Mouse (Mus musculus): Measurements from ENCODE around the gene Sap25.

Gene Sap25

DNA sequence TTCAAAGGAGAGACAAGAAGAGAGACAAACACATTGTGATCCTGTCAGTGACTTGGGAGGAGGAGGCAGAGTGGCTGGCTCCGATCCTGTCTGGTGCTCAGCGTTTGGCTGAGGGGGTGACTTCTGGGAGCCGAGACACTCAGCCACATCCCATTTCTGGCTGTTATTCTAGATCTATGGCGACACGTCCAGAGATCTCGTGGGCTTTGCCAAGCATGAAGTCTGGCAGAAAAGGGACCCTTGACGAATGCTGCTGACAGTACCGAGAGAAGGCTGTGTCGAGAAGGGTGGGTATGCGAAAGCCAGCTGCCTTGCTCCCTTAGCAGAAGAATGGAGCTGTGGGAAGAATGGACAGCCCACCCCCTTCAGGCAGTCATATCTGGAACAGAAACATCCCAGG is 27.8 kb downstream of the Sap25 start:
- DNase-seq, result no peak

- peak; percentile 57 for DNase-seq
Measured at GRCm38 (mm10) chr5:137670240-137670639, 29.1 kb downstream of the Sap25 start.

- no peak for DNase-seq
Measured at GRCm38 (mm10) chr5:137671443-137672240, 30.5 kb downstream of the Sap25 start.

GRCm38 (mm10) chr5:137672361-137672760 is 31.2 kb downstream of the Sap25 start:
- DNase-seq, result no peak

GRCm38 (mm10) chr5:137673015-137673414 is 31.9 kb downstream of the Sap25 start:
- DNase-seq, result no peak

DNA sequence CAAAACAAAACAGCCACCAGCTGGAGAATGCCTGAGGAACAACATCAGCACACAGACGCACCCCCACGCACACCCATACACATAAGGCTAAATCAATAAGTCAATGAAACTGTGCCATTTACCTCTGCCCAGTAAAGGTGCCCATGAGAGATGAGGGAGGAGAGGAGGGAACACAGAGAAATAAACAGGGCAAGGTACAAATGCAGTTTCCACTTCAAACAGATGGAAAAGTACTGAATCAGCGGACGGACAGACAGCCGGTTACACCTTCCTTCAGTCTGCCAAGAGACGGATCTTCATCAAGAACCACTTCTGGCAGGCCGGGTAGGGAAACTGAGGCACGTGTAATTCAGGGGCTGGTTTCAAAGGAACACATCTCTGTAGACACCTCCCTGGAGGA is 33.7 kb downstream of the Sap25 start:
- no peak for DNase-seq

DNA sequence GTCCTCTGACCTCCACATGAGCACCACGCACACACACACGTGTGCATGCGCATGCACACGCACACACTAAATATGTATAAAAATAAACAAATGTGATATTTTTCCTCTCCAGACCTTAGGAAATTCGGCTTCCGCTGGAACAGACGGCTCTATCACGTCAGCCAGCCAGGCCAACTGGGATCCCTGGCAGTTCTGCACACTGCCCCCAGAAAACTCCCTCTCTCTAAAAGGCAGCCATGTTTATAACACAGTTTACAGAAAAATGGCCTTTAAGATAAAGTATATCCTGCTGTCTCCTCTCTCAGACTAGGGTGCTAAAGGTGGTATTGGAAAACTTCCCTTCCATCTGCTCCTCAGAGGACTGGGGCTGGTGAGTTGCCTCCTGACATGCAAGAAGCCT is 36.7 kb downstream of the Sap25 start:
- no peak for DNase-seq

GRCm38 (mm10) chr5:137678736-137679135 is 37.6 kb downstream of the Sap25 start:
- DNase-seq, result no peak

- DNase-seq, result no peak
Measured at GRCm38 (mm10) chr5:137679726-137680125, 38.6 kb downstream of the Sap25 start.

GRCm38 (mm10) chr5:137682526-137682925 is 41.4 kb downstream of the Sap25 start:
- DNase-seq, result no peak

DNA sequence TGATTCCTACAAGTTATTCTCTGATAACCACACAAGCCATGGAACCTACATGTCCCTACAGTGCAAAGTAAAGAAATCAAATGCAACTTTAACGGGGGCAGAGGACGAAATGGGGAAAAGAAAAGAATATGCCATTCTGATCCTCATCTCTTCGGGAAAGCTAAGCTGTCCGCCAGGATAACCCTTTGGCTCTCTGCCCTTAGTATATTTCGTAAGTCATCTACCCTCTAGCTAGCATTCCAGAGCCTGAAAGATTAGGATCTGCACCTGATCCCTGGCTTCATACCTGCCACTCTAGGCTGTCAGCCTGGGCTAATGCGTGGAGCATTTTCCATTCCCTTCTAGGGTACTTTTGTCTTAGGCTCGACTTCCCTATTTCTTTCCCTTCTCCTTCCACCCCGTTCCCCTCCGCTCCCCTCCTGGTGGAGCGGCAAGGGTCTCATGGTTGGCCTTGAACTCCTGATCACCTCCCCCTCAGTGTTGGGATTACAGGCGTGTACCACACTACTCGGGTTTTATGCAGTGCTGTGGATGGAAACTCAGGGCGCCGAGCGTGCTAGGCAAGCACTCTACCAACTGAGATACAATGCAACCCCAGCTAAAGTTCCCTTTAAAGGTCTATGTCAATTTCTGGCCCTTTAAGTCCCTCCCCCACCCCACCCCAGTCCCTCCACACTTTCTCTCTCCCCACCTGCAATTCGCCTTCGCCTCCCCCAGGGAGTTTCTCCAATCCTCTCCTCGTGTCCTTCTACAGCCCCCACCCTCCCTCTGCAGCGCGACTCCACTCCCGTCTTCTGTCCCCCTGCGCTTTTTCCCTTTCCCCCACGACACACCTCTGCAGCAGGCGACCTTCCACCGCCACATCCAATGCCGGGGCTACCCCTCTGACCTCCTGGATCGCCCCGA is 42.5 kb downstream of the Sap25 start:
- DNase-seq, result peak; percentile 56

- DNase-seq, result peak; percentile 99
Measured at GRCm38 (mm10) chr5:137684294-137685123, 43.4 kb downstream of the Sap25 start, which contains the start of gene Agfg2. Gene Agfg2, minus strand, starts transcription at chr5:137684726.

DNA sequence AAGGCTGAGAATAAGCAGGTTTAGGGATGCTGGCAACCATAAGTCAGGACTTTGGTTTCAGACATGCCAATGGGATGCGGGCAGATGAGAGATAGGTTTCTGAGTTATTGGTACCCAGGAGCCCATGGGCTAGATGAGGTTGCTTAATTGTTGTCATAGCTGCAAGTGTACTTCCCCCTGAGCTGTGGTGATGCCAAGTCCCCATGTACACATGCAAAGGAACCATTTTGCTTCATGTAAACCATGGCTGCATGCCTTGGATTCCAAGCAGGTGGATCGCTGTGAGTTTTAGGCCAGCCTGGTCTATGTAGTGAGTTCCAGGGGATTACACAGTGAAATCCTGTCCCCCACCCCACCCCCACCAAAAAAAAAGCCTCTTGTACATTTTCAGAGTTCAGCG is 44.5 kb downstream of the Sap25 start:
- DNase-seq, result no peak

GRCm38 (mm10) chr5:137686127-137686790 is 45.1 kb downstream of the Sap25 start:
- peak; percentile 64 for DNase-seq

- DNase-seq, result peak; percentile 66
Measured at GRCm38 (mm10) chr5:137689974-137690373, 48.8 kb downstream of the Sap25 start.

DNA sequence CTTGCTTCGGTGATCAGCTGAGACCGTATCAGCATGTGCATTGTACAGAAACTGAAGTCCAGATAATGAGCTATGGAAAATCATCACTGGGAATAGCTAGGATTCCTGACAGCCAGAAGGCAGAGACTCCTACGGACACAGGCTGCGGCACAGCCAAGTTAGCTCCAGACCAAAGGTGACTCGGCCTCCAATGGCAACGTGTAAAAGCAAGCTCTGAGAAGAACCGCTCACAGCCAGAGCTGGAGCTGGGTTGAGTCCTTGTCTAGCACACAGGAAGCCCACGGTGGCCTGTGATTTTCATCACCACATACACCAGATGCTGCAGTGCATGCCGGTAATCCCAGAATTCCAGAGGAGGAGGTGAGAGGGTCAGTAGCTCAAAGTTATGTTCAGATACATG is 49.4 kb downstream of the Sap25 start:
- DNase-seq, result no peak

GRCm38 (mm10) chr5:137691881-137692280 is 50.7 kb downstream of the Sap25 start:
- peak; percentile 42 for DNase-seq
